Mouse (Mus musculus) gastrocnemius, adult 2 months (tissue): ENCODE results near the gene Hoxd10. TPM values are rescaled to one million over a fixed set of nuclear protein-coding genes. Genes with fewer than 3 reads are reported as not detected.

Experiments used
- DNase-seq: peaks from one replicate; pipeline ENCODE4 v3.0.0; 2022
- H3K27ac ChIP-seq: fragments of 200-600 bp; 2 replicates; pipeline ENCODE4 v1.8.1; 2022; ENCODE audit warnings: mild to moderate bottlenecking
- H3K4me3 ChIP-seq: fragments of 200-600 bp; 2 replicates; pipeline ENCODE4 v1.8.1; 2022; ENCODE audit warnings: mild to moderate bottlenecking, moderate library complexity
- CTCF ChIP-seq: fragments of 200-600 bp; IDR thresholded peaks from 2 replicates; pipeline ENCODE4 v1.8.1; 2022; ENCODE audit warnings: antibody characterized with exemption, mild to moderate bottlenecking, moderate library complexity
- intact Hi-C: fragments of 180-260 bp; cut with DNase I; formaldehyde crosslinking; loops from one replicate; pipeline ENCODE4 v1.15.1; 2025
- total RNA-seq, 2 experiments: library from RNA; stranded (reverse); gene quantifications; 2 replicates each; pipeline ENCODE4 v1.2.3; 2021

Hoxd10 gene
- total RNA-seq, 2 experiments from 2014 or later = 4.0 to 4.8 TPM

DNA sequence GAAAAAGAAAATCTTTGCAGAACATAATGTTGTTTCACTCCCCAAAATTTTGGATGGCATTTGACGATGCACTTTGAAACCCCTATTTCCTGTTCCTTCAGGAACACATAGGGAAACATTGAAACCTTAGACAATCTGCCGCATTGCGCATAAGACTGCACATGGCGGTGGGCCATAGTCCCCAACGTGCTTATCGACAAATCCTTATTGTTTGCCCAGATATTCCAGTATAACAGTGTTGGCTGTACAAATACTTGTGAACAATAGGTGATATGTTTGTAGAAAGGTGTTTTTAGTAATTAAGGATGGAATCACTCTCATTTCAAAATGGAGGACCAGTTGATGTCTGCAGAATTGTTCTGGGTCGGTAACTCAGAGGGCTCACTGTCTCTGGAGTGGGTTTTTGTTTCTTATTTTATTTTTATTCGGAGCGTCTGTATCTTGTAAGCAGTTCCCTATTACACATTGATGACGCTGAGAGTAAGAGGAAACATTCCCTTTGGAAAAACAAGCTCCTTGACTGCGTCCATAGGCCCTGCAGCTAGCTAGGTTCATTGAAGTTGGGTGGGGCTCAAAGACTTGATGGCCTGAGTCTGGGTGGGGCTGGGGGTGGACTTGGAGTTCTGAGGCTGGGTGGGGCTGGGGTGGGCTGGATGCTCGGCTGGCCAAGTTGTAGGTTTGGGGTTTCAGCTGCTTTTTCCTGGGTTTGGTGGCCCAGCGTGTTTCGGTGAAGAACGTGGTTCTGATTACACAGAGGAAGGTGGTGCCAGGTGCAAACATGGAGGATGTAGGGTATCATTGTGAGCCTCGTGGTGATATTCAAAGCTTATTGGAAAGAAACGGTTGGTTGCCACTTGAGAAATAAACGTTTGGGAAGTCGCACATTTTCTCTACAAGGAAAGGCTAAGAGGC, 21.8 kb downstream of the Hoxd10 start:
- no peak for TF ChIP-seq CTCF
- H3K4me3 ChIP-seq = peak overlapping the region; percentile 93
- intact Hi-C loops = loop anchor here (5.0 kb wide), 1 partner anchor 114 kb away; the partner anchor contains the start of gene Mtx2
- DNase-seq = peak; percentile 17
- peak overlapping the region; percentile 95 for H3K27ac ChIP-seq

DNA sequence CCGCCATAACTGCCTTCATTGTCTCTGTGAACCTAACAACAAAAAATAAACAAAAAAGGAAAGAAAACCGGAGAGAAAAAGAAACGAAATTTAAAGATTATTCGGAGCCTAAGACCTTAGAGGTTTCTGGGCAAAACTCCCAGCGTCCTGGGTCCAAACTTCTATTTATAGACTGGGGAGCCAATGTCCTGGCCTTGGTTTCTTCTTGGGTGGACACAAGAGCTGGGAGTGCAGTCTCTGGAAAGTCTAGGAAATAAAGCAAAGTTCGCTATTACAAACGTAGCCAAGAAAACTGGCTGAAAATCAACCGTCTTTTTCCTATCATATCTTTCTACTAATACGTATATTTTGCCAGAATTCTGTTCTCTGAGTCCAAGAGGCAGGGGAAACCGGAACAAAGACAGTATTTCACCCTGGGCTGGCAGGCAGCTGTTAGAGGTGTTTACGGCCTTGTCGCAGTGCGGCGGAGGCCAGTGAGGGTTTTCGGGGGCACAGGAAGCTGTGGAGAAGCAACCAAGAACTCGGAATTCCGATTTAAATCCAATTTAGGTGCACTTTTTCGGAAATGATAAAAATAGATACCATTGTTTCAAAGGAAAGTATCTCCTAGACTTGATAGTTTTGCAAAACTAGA, 22.5 kb downstream of the Hoxd10 start:
- peak; percentile 47 for DNase-seq
- no peak for TF ChIP-seq CTCF
- intact Hi-C loops = loop anchor here (5.0 kb wide), 1 partner anchor 113 kb away; the partner anchor contains the start of gene Mtx2
- Histone ChIP-seq H3K4me3 (peak overlapping the region; percentile 93), H3K27ac (peak overlapping the region; percentile 95)

DNA sequence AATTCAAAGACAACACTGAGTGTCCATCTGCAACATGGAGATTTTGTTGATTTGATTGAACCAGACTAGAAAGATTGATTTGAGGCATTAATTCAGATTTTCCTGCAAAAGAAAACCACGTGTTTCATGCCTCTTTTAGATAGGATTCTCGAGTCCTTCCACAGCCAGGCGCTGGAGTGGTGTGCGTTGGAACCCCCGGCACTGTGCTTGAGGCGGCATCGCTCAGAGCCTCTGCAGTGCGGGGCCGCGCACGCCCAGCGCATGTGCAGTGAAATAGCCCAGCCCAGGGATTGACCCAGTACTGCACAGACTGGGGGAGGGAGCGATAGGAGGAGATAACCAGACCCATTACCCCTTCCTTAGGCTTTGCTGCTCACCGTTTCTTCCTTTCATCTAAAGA, 23.2 kb downstream of the Hoxd10 start:
- TF ChIP-seq CTCF = no peak
- Histone ChIP-seq H3K4me3 (peak overlapping the region; percentile 93), H3K27ac (peak overlapping the region; percentile 95)
- intact Hi-C loops = loop anchor here (1.0 to 5.0 kb wide), 3 partner anchors 112 to 422 kb away; partner anchors contain the start of gene Mtx2
- DNase-seq = peak; percentile 58

DNA sequence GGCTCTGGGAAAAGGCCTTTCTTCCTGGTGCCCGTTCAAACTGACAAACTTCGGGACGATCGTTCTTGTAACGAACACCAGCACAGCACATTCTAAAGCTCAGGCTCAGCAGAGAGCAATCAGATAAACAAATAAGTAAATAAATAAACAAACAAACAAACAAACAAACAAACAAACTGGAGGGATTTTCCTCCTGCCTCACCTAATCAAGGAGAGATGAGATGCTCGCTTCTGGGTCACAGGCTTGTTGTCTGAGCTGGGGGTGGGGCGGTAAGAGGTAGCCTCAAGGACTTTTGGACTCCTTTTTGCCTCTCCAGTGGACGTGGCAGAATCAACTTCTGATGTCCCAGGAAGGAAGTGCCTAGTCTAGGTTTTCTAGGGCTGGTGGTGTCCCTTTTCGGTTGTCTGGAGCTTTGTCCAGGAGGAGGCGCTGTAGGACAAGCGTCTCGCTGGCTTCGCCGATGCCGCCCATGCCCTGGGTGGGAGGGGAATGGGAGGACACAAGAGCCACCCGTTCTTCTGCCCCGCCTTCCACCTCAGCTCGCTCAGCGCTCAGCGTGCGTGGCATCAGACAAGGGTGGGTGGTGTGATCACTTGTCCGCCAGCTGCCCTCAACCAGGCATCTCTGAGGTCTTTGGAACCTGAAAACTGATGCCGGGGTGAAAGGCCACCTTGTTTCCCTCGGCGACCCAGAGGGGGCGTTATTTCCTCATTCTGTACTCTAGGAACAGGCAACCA, 23.9 kb downstream of the Hoxd10 start:
- TF ChIP-seq CTCF = peak; percentile 94
- peak; percentile 93 for DNase-seq
- intact Hi-C loops = loop anchor here (1.0 to 5.0 kb wide), 3 partner anchors 249 to 422 kb away; no protein-coding TSS in a partner anchor
- H3K27ac ChIP-seq = peak overlapping the region; percentile 95
- peak overlapping the region; percentile 93 for H3K4me3 ChIP-seq

DNA sequence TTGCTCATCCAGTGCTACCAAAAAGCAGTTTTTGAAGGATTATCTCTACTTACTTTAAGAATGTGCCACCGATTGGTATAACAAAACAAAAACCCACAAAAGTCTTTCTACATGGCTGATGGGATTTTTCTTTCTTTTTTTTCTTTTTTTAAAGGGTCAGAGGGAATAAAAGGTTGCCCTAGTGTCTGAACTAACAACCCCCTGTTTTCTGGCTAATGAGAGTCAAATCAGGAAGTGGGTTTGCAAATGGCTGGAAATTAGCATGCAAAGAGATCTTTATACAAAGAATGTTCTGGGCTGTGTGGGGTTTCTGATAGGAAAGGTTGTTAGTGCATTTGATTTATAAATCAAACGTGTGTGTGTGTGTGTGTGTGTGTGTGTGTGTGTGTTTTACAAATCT, 28.7 kb downstream of the Hoxd10 start:
- no peak for DNase-seq
- intact Hi-C loops = no loop called here

DNA sequence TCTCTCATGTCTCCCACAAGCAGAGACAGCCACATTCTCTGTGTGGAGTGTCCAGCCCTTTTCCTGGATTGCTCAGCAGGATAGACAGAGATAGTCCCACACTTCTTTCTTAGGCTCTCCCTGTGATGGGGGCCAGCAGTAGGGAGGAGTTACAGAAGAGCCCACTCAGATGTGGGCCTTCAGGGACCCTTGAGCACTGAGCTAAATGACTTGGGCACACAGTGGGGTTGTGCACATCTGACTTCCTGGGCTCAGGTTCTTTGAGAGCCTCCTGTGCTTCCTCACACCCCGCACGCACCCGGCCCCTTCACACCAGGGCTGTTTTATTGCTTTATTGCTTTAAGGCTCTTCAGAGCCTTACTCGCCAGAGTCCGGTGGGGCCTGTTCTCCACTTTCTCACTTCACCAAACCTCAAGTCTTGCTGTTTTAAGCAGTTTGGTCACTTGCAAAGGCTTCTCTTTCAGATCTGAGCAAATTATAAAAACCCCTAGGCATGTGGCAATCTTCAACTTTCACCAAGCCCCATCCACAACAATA, 29.3 kb downstream of the Hoxd10 start:
- H3K27ac ChIP-seq = no peak overlapping the region
- H3K4me3 ChIP-seq = no peak overlapping the region
- no peak for TF ChIP-seq CTCF
- intact Hi-C loops = no loop called here
- no peak for DNase-seq

More for the DNA sequence above, 28.7 kb downstream of the Hoxd10 start:
- TF ChIP-seq CTCF = no peak
- no peak overlapping the region for H3K27ac ChIP-seq
- no peak overlapping the region for H3K4me3 ChIP-seq

DNA sequence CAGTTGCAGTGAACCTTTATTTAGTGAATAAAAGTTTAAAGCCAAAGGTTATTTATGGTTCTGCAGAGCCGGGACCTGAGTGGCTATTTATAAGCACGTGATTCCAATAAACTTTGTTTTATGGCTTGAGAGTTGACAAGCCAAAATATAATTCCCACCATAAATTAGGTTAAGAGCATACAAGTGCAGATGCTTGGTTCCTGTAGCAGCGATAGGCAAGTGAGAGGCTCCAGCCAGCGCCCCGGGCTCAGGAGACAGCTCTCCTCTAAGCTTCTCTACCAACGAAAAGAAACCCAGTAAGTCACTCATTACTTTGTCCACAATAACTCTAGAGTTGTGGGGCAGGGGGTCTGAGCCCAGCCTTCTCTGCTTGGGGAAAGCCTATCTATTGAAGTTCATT, 30.2 kb downstream of the Hoxd10 start:
- H3K27ac ChIP-seq = 0 out of 2 replicates have a peak overlapping the region, but pooled peaks have one; percentile 9
- intact Hi-C loops = no loop called here
- H3K4me3 ChIP-seq = peak overlapping the region; percentile 33
- TF ChIP-seq CTCF = no peak
- no peak for DNase-seq

DNA sequence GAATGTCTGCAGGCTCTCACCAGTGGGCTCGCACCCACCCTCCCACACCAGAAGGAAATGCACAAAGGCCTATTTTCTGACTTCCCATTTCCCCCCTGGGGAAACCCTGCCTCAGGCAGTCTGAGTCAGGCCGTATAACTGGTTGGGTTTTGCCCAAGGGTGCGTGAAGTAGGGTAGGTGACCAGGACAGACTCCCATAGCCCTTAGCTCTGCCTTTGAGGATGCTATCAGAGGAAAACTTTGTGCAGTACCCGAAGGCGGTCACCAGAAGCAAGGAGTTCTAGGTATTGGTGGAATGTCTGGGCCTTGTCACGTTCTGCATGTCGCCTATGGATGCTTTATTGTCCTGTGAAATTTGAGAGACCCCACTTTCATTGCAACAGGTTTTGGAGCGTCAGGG, 31.2 kb downstream of the Hoxd10 start:
- intact Hi-C loops = no loop called here
- Histone ChIP-seq H3K4me3 (no peak overlapping the region), H3K27ac (no peak overlapping the region)
- DNase-seq = no peak
- no peak for TF ChIP-seq CTCF

DNA sequence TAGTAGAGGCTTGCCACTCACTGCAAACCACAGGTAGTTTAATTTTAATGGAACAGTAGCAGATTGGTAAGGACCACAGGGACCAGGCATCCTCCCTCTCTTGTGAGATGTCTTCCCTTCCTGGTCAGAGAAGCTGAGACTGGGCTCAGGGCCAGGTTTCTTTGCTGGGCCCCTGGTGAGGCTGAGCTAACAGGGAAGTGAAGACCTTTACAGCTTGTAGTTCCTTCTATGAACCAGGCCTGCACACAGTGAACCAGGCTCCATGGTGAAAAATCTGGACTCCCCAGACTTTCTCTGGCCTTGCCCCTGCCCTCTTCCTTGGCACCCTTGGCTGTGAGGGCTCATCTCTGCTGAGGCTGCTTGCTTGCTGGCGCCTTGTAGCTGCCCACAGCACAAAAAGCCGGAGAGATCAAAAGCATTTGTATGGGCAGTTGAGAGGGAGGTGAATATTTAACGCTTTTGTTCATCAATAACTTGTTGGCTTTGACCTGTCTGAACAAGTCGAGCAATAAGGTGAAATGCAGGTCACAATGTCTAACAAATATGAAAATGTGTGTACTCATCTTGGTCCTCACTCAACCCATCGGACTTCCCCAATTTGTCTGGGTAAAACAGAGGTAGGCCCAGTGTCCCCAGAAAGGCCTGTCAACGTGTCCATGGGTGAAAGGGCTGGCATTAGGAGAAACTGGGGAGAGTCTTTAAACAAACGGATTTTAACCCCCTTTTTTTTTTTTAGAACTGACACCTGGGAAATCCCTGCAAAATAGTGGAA, 32.7 kb downstream of the Hoxd10 start:
- TF ChIP-seq CTCF = no peak

DNA sequence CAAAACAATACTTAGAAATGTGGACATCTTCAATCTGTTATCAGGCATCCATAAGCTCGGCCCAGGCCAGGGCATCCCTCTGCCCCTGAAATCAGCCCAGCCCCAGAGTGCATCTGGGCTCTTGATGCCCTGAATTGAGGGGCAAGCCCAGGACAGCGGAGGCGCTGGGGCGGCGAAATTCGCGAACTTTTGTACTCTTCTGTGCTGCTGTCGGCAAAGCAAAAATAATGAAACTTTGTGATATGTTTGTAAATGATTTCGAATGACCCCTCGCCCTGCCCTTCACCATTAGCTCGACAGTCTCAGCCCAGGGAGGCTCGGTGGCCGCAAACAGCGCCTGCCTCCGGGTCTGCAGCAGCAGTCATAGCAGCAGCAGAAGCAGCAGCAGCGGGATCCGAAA, 33.4 kb downstream of the Hoxd10 start:
- DNase-seq = no peak
- intact Hi-C loops = no loop called here
- TF ChIP-seq CTCF = no peak
- Histone ChIP-seq H3K4me3 (no peak overlapping the region), H3K27ac (no peak overlapping the region)

More for the DNA sequence above, 32.7 kb downstream of the Hoxd10 start:
- H3K4me3 ChIP-seq = no peak overlapping the region
- no peak overlapping the region for H3K27ac ChIP-seq
- DNase-seq = no peak
- intact Hi-C loops = no loop called here

DNA sequence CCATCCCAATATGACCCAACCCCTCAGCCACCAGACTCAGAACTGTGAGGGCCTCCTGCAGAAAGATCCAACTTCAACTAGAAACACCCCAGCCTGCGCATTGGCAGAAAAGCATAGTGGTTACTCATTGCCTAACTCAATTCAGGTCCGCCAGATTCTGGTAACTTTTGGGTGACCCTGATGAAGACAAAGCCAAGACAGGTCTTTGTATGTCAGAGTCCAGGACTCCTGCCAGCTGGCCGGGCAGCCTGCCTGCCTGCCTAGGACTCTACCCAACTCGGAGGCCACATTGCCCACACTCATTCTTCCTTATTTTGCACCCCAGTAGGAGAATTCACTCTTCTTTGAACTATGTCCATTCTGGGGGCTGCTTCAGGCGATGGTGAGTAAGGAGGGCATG, 34.8 kb downstream of the Hoxd10 start, which contains the start of gene Gm28230:
TSS of gene Gm28230 (plus strand) at position 178 of the 400 bp plus-strand sequence.
- DNase-seq = no peak
- intact Hi-C loops = no loop called here
- Histone ChIP-seq H3K27ac (no peak within 1 kb of the TSS), H3K4me3 (peak within 1 kb of the TSS; percentile 65)
- no peak for TF ChIP-seq CTCF
